Mouse (Mus musculus): ENCODE measurements around the gene Ripor2.

Ripor2 gene

GRCm38 (mm10) chr13:24649099-24649498, 67.1 kb downstream of the Ripor2 start:
- DNase-seq = no peak

GRCm38 (mm10) chr13:24651018-24651417, 69.0 kb downstream of the Ripor2 start:
- DNase-seq = no peak

- no peak for DNase-seq
Measured at GRCm38 (mm10) chr13:24654919-24655635, 73.1 kb downstream of the Ripor2 start.

- DNase-seq = no peak
Measured at GRCm38 (mm10) chr13:24656719-24657497, 74.9 kb downstream of the Ripor2 start.

- DNase-seq = no peak
Measured at GRCm38 (mm10) chr13:24666763-24667162, 84.8 kb downstream of the Ripor2 start.

- no peak for DNase-seq
Measured at GRCm38 (mm10) chr13:24668556-24668955, 86.6 kb downstream of the Ripor2 start.

- no peak for DNase-seq
Measured at GRCm38 (mm10) chr13:24670676-24671075, 88.7 kb downstream of the Ripor2 start.

- DNase-seq = no peak
Measured at GRCm38 (mm10) chr13:24679027-24679680, 97.2 kb downstream of the Ripor2 start.

- DNase-seq = no peak
Measured at GRCm38 (mm10) chr13:24680951-24681350, 99.0 kb downstream of the Ripor2 start.

GRCm38 (mm10) chr13:24682346-24682745, 100.4 kb downstream of the Ripor2 start:
- no peak for DNase-seq

- no peak for DNase-seq
Measured at GRCm38 (mm10) chr13:24684503-24684902, 102.5 kb downstream of the Ripor2 start.

- DNase-seq = no peak
Measured at GRCm38 (mm10) chr13:24685846-24686245, 103.9 kb downstream of the Ripor2 start.

- peak; percentile 49 for DNase-seq
Measured at GRCm38 (mm10) chr13:24686705-24687665, 105.0 kb downstream of the Ripor2 start.

- DNase-seq = no peak
Measured at GRCm38 (mm10) chr13:24693312-24693711, 111.3 kb downstream of the Ripor2 start.

- no peak for DNase-seq
Measured at GRCm38 (mm10) chr13:24698746-24699145, 116.8 kb downstream of the Ripor2 start.

GRCm38 (mm10) chr13:24702128-24702527, 120.1 kb downstream of the Ripor2 start:
- DNase-seq = no peak

GRCm38 (mm10) chr13:24709656-24710396, 127.8 kb downstream of the Ripor2 start:
- no peak for DNase-seq

- no peak for DNase-seq
Measured at GRCm38 (mm10) chr13:24710968-24711367, 129.0 kb downstream of the Ripor2 start.

- no peak for DNase-seq
Measured at GRCm38 (mm10) chr13:24712581-24713130, 130.7 kb downstream of the Ripor2 start.

- DNase-seq = peak; percentile 77
Measured at GRCm38 (mm10) chr13:24713434-24714000, 131.5 kb downstream of the Ripor2 start.

GRCm38 (mm10) chr13:24714360-24714885, 132.4 kb downstream of the Ripor2 start:
- no peak for DNase-seq

Measured in cerebellum, adult 11-12 months (tissue).